Mouse (Mus musculus): Measurements from ENCODE around the gene Slc25a43.

DNA sequence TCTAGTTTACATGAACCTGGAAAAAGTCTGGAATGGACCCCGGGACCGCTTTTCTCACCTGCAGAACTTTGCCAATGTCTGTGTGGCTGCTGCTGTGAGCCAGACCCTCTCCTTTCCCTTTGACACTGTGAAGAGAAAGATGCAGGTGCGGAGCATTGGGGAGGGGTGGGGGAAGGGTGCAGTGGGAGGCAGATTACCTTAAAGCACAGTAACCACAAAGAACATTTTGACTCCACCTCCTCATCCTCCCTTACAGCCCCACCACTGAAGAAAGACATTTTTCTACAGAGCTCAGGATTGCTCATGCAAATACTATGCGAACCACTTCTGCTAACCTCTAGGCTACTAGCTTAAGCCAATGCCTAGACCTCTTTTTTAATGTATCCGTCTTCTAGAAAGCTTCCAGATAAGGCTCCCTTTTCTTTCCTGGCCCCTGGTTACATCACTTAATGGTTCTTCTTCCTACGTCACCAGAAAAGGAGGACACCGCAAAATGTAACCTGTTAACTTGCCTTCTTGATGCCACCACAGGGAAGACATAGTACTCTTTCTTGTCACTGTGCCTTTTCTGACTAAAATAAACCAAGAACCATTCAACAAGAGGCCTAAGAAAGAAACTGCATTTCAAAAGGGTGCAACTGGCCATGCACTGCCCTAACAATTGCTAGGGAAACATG lies 14.5 kb downstream of the Slc25a43 start:
- TF ChIP-seq CTCF (conservative IDR thresholded peaks at IDR 0.05; ENCODE audit: low read length) (no peak), NANOG (IDR thresholded peaks at IDR 0.05; ENCODE audit: borderline replicate concordance, low read length) (no peak), POU5F1 (IDR thresholded peaks at IDR 0.05; ENCODE audit: borderline replicate concordance, low read length) (no peak)
